Comparison of ENCODE assay signal across 8 mouse cellular contexts in genomic region chr16:31878573-31879257, GRCm38 (mm10). TPM values are rescaled to one million over a fixed set of nuclear protein-coding genes. Genes with fewer than 3 reads are reported as not detected.
DNase-seq lines count a peak whose midpoint lies in the region; ATAC-seq and TF ChIP-seq lines count a peak whose summit lies in the region.

Gene Meltf, plus strand, starts transcription at chr16:31878810.

- H3K4me1 ChIP-seq in forebrain, embryonic 11.5 days (replicated peaks; ENCODE audit: control insufficient read depth, insufficient read depth, low read length), result 0 out of 2 replicates have a peak, but pooled peaks cover 2% of the 10 kb centered on the region
- peaks cover 4% of the 10 kb centered on the region; the same call in 1 of the 2 replicates for H3K4me1 ChIP-seq in forebrain, embryonic 16.5 days (replicated peaks; ENCODE audit: control insufficient read depth, insufficient read depth, low read length)
- H3K4me1 ChIP-seq in hindbrain, embryonic 10.5 days (replicated peaks), result peaks cover 38% of the 10 kb centered on the region
- peaks cover 13% of the 10 kb centered on the region; the same call in 1 of the 2 replicates for H3K4me1 ChIP-seq in limb, embryonic 14.5 days (ENCODE audit: control insufficient read depth, insufficient read depth, low read length)
- no peaks in the 10 kb centered on the region for H3K4me1 ChIP-seq in midbrain, postnatal 0 days (ENCODE audit: insufficient read depth, low read length)
- peaks cover 12% of the 10 kb centered on the region for H3K4me1 ChIP-seq in testis, adult 2 months (ENCODE audit: control insufficient read depth, insufficient read depth, low read length)

- no peaks in the 10 kb centered on the region for H3K27me3 ChIP-seq in forebrain, embryonic 11.5 days (ENCODE audit: control insufficient read depth, insufficient read depth, low read length)
- H3K27me3 ChIP-seq in forebrain, embryonic 16.5 days (replicated peaks; ENCODE audit: control insufficient read depth, insufficient read depth, low read length), result no peaks in the 10 kb centered on the region
- H3K27me3 ChIP-seq in hindbrain, embryonic 10.5 days (ENCODE audit: insufficient read depth, poor library complexity, severe bottlenecking), result peaks cover 25% of the 10 kb centered on the region
- no peaks in the 10 kb centered on the region for H3K27me3 ChIP-seq in limb, embryonic 14.5 days (ENCODE audit: control insufficient read depth, insufficient read depth, low read length)
- H3K27me3 ChIP-seq in midbrain, postnatal 0 days (ENCODE audit: insufficient read depth, low read length), result no peaks in the 10 kb centered on the region
- no peaks in the 10 kb centered on the region for H3K27me3 ChIP-seq in testis, adult 2 months (ENCODE audit: control insufficient read depth, insufficient read depth, low read length)

- H3K9me3 ChIP-seq in forebrain, embryonic 11.5 days (ENCODE audit: control insufficient read depth, low read length), result no peaks in the 10 kb centered on the region
- H3K9me3 ChIP-seq in forebrain, embryonic 16.5 days (ENCODE audit: control insufficient read depth, low read length), result no peaks in the 10 kb centered on the region
- no peaks in the 10 kb centered on the region for H3K9me3 ChIP-seq in hindbrain, embryonic 10.5 days
- H3K9me3 ChIP-seq in limb, embryonic 14.5 days (ENCODE audit: control insufficient read depth, low read length), result no peaks in the 10 kb centered on the region
- no peaks in the 10 kb centered on the region for H3K9me3 ChIP-seq in midbrain, postnatal 0 days (ENCODE audit: low read length)

- peak; percentile 86 for DNase-seq in forebrain, embryonic 11.5 days (ENCODE audit: low spot score)
- DNase-seq in brain, embryonic 14.5 days (ENCODE audit: low read depth), result peak; percentile 47
- peak; percentile 80 for DNase-seq in hindbrain, embryonic 10.5 days (ENCODE audit: low spot score)
- peak; percentile 57 for DNase-seq in limb, embryonic 14.5 days (ENCODE audit: low spot score)
- peak; percentile 53 for DNase-seq in midbrain, postnatal 0 days (ENCODE audit: low spot score)

- peak; percentile 78 for TF ChIP-seq CTCF in brain, embryonic 14.5 days (IDR thresholded peaks at IDR 0.05; ENCODE audit: borderline replicate concordance, extremely low read depth, insufficient read depth, insufficient read length)
- peak; percentile 79 for TF ChIP-seq CTCF in midbrain, postnatal 0 days (IDR thresholded peaks at IDR 0.05)
- peak; percentile 78; the same call in 1 of the 2 replicates for TF ChIP-seq CTCF in testis, adult 2 months (IDR thresholded peaks at IDR 0.05; ENCODE audit: control insufficient read depth, insufficient read depth, insufficient replicate concordance, low read depth, low read length)

- no peak for TF ChIP-seq POLR2A in brain, embryonic 14.5 days (IDR thresholded peaks at IDR 0.05; ENCODE audit: borderline replicate concordance, extremely low read depth, insufficient read depth, insufficient read length, poor library complexity, severe bottlenecking)
- TF ChIP-seq POLR2A in limb, embryonic 14.5 days (IDR thresholded peaks at IDR 0.05; ENCODE audit: borderline replicate concordance, extremely low read depth, insufficient read depth, insufficient read length), result no peak
- no peak for TF ChIP-seq POLR2A in testis, adult 2 months (IDR thresholded peaks at IDR 0.05; ENCODE audit: control insufficient read depth, low read depth, low read length)

- no peak within 1 kb of the TSS for H3K27ac ChIP-seq in forebrain, embryonic 11.5 days (ENCODE audit: low read depth, low read length)
- no peak within 1 kb of the TSS for H3K27ac ChIP-seq in forebrain, embryonic 16.5 days (ENCODE audit: low read length)
- no peak within 1 kb of the TSS for H3K27ac ChIP-seq in hindbrain, embryonic 10.5 days
- no peak within 1 kb of the TSS for H3K27ac ChIP-seq in limb, embryonic 14.5 days (replicated peaks; ENCODE audit: low read depth, low read length)
- no peak within 1 kb of the TSS for H3K27ac ChIP-seq in midbrain, postnatal 0 days (ENCODE audit: low read depth, low read length)
- no peak within 1 kb of the TSS for H3K27ac ChIP-seq in testis, adult 2 months (ENCODE audit: control insufficient read depth, insufficient read depth, low read depth, low read length)

- no peak within 1 kb of the TSS for H3K4me2 ChIP-seq in forebrain, embryonic 11.5 days (ENCODE audit: low read depth, low read length, severe bottlenecking)
- no peak within 1 kb of the TSS for H3K4me2 ChIP-seq in forebrain, embryonic 16.5 days (ENCODE audit: low read length)
- peak within 1 kb of the TSS; percentile 40 for H3K4me2 ChIP-seq in limb, embryonic 14.5 days (replicated peaks; ENCODE audit: low read depth, low read length, severe bottlenecking)
- peak within 1 kb of the TSS; percentile 20; the same call in 1 of the 2 replicates for H3K4me2 ChIP-seq in midbrain, postnatal 0 days (ENCODE audit: low read depth, low read length, poor library complexity, severe bottlenecking)

- H3K36me3 ChIP-seq in forebrain, embryonic 11.5 days (ENCODE audit: control insufficient read depth, insufficient read depth, low read length), result no peaks in the 10 kb centered on the region; the same call in 1 of the 2 replicates
- H3K36me3 ChIP-seq in forebrain, embryonic 16.5 days (ENCODE audit: control insufficient read depth, insufficient read depth), result peaks cover 2% of the 10 kb centered on the region; the same call in 1 of the 2 replicates
- peaks cover 13% of the 10 kb centered on the region for H3K36me3 ChIP-seq in hindbrain, embryonic 10.5 days
- peaks cover 16% of the 10 kb centered on the region for H3K36me3 ChIP-seq in limb, embryonic 14.5 days (ENCODE audit: control insufficient read depth, insufficient read depth, low read length)
- peaks cover 5% of the 10 kb centered on the region; the same call in 1 of the 2 replicates for H3K36me3 ChIP-seq in midbrain, postnatal 0 days (ENCODE audit: insufficient read depth, low read length)
- no peaks in the 10 kb centered on the region for H3K36me3 ChIP-seq in testis, adult 2 months (ENCODE audit: control insufficient read depth, insufficient read depth, low read length)

- 0 out of 2 replicates have a peak, but pooled peaks have one; percentile 63 for ATAC-seq in forebrain, embryonic 11.5 days (replicated peaks; ENCODE audit: low FRiP score)
- ATAC-seq in forebrain, embryonic 16.5 days, result no peak
- 0 out of 2 replicates have a peak, but pooled peaks have one; percentile 53 for ATAC-seq in erythroid progenitor cell, adult 5-6 weeks (replicated peaks; ENCODE audit: low FRiP score, poor library complexity, severe bottlenecking)
- ATAC-seq in limb, embryonic 14.5 days (ENCODE audit: low FRiP score, low read depth), result peak; percentile 58; the same call in 1 of the 2 replicates
- ATAC-seq in midbrain, postnatal 0 days (ENCODE audit: low FRiP score), result peak; percentile 64; the same call in 1 of the 2 replicates

- WGBS in forebrain, embryonic 11.5 days, result 39% methylated on average over 21 of the region's 21 CpGs
- 35% methylated on average over 21 of the region's 21 CpGs for WGBS in forebrain, embryonic 16.5 days
- WGBS in hindbrain, embryonic 10.5 days, result 33% methylated on average over 21 of the region's 21 CpGs
- WGBS in limb, embryonic 14.5 days, result 26% methylated on average over 21 of the region's 21 CpGs
- 33% methylated on average over 21 of the region's 21 CpGs for WGBS in midbrain, postnatal 0 days

- no peak within 1 kb of the TSS for H3K9ac ChIP-seq in forebrain, embryonic 11.5 days (ENCODE audit: low read length)
- no peak within 1 kb of the TSS for H3K9ac ChIP-seq in forebrain, embryonic 16.5 days (replicated peaks; ENCODE audit: low read depth, low read length)
- no peak within 1 kb of the TSS for H3K9ac ChIP-seq in limb, embryonic 14.5 days (ENCODE audit: low read depth, low read length, severe bottlenecking)
- no peak within 1 kb of the TSS for H3K9ac ChIP-seq in midbrain, postnatal 0 days (replicated peaks; ENCODE audit: low read length, poor library complexity, severe bottlenecking)

- no peak within 1 kb of the TSS for H3K4me3 ChIP-seq in forebrain, embryonic 11.5 days (ENCODE audit: low read depth, low read length)
- H3K4me3 ChIP-seq in forebrain, embryonic 16.5 days (replicated peaks; ENCODE audit: low read length), result no peak within 1 kb of the TSS
- H3K4me3 ChIP-seq in hindbrain, embryonic 10.5 days, result no peak within 1 kb of the TSS
- peak within 1 kb of the TSS; percentile 10 for H3K4me3 ChIP-seq in limb, embryonic 14.5 days (replicated peaks; ENCODE audit: low read length)
- no peak within 1 kb of the TSS for H3K4me3 ChIP-seq in midbrain, postnatal 0 days (ENCODE audit: low read depth, low read length)
- no peak within 1 kb of the TSS for H3K4me3 ChIP-seq in testis, adult 2 months (ENCODE audit: control insufficient read depth, low read depth, low read length)

RNA-seq across cellular contexts. Expression of gene Meltf, which starts in this region (rescaled TPM):
- polyA plus RNA-seq in forebrain, embryonic 11.5 days (2014; fragmentation: Nextera tagmentation; extraction: Ambion mirVana), result 0.07 TPM in 1 of 2 replicates, not detected in the other
- polyA plus RNA-seq in forebrain, embryonic 16.5 days (2015; fragmentation: Nextera tagmentation; extraction: Ambion mirVana), result 0.11 and 0.16 TPM in 2 replicates
- polyA plus RNA-seq in brain, embryonic 14.5 days (2012; rRNA removed), result 0.15 and 0.16 TPM in 2 replicates
- not detected in 2 replicates for total RNA-seq in erythroid progenitor cell, adult 5-6 weeks (2015; ENCODE audit: low replicate concordance)
- not detected in 2 replicates for total RNA-seq in erythroid progenitor cell, adult 5-6 weeks (2017; ENCODE audit: low replicate concordance)
- polyA plus RNA-seq in hindbrain, embryonic 10.5 days (2016; fragmentation: Nextera tagmentation; extraction: Ambion mirVana), result 0.07 and 0.20 TPM in 2 replicates
- polyA plus RNA-seq in limb, embryonic 14.5 days (2012; rRNA removed), result 9.6 and 12.7 TPM in 2 replicates
- polyA plus RNA-seq in limb, embryonic 14.5 days (2014; fragmentation: Nextera tagmentation; extraction: Ambion mirVana), result 2.3 and 3.1 TPM in 2 replicates
- total RNA-seq in midbrain, postnatal 0 days (2014; rRNA removed), result 0.19 and 0.22 TPM in 2 replicates
- 0.25 and 0.27 TPM in 2 replicates for polyA plus RNA-seq in midbrain, postnatal 0 days (2015; fragmentation: Nextera tagmentation; extraction: Ambion mirVana)
- 7.5 and 8.3 TPM in 2 replicates for polyA plus RNA-seq in testis, adult 2 months (2012; rRNA removed)

Comparison
In these comparisons a context has a peak if more than half of its experiments do, and no peak if none do; other contexts are left out.
1. Peak in DNase-seq and ATAC-seq in forebrain, embryonic 11.5 days; RNA of the gene not detected or under 1 TPM.
2. Peak in DNase-seq in brain, embryonic 14.5 days; RNA of the gene not detected or under 1 TPM.
3. Peak in ATAC-seq in erythroid progenitor cell, adult 5-6 weeks; RNA of the gene not detected or under 1 TPM.
4. Peak in DNase-seq in hindbrain, embryonic 10.5 days; RNA of the gene not detected or under 1 TPM.
5. Peak in DNase-seq, ATAC-seq and H3K4me2 ChIP-seq in midbrain, postnatal 0 days; RNA of the gene not detected or under 1 TPM.